In genomic region chr12:8771844-8772380, GRCm38 (mm10) we compare ENCODE assay signal across 8 mouse cellular contexts. TPM values are rescaled to one million over a fixed set of nuclear protein-coding genes. Genes with fewer than 3 reads are reported as not detected.
DNase-seq lines count a peak whose midpoint lies in the region; ATAC-seq and TF ChIP-seq lines count a peak whose summit lies in the region.

No protein-coding gene starts in this region.

- H3K27ac ChIP-seq in layer of hippocampus, adult 2 months, result no peak overlapping the region
- peak overlapping the region; percentile 83 for H3K27ac ChIP-seq in forebrain, embryonic 11.5 days (ENCODE audit: low read depth, low read length)
- H3K27ac ChIP-seq in hindbrain, postnatal 0 days, result peak overlapping the region; percentile 65; the same call in 1 of the 2 replicates
- H3K27ac ChIP-seq in midbrain, embryonic 12.5 days (replicated peaks), result peak overlapping the region; percentile 82

- peak overlapping the region; percentile 56 for H3K4me3 ChIP-seq in layer of hippocampus, adult 2 months
- peak overlapping the region; percentile 81 for H3K4me3 ChIP-seq in forebrain, embryonic 11.5 days (ENCODE audit: low read depth, low read length)
- peak overlapping the region; percentile 52 for H3K4me3 ChIP-seq in hindbrain, postnatal 0 days (ENCODE audit: low read length)
- H3K4me3 ChIP-seq in midbrain, embryonic 12.5 days, result peak overlapping the region; percentile 67

- TF ChIP-seq CTCF in layer of hippocampus, adult 2 months (conservative IDR thresholded peaks at IDR 0.05), result no peak
- TF ChIP-seq CTCF in hindbrain, postnatal 0 days (IDR thresholded peaks at IDR 0.05; ENCODE audit: low read depth), result no peak

- under 1% methylated on average over 37 of the region's 37 CpGs for WGBS in forebrain, embryonic 11.5 days
- WGBS in hindbrain, postnatal 0 days, result under 1% methylated on average over 37 of the region's 37 CpGs
- 1% methylated on average over 37 of the region's 37 CpGs for WGBS in midbrain, embryonic 12.5 days

- H3K4me2 ChIP-seq in forebrain, embryonic 11.5 days (ENCODE audit: low read depth, low read length, severe bottlenecking), result peak overlapping the region; percentile 90
- H3K4me2 ChIP-seq in hindbrain, postnatal 0 days (ENCODE audit: low read depth, low read length), result peak overlapping the region; percentile 100
- peak overlapping the region; percentile 99 for H3K4me2 ChIP-seq in midbrain, embryonic 12.5 days (replicated peaks)

- H3K9ac ChIP-seq in forebrain, embryonic 11.5 days (ENCODE audit: low read length), result peak overlapping the region; percentile 96
- peak overlapping the region; percentile 59 for H3K9ac ChIP-seq in hindbrain, postnatal 0 days (replicated peaks; ENCODE audit: low read length)
- H3K9ac ChIP-seq in midbrain, embryonic 12.5 days (replicated peaks), result peak overlapping the region; percentile 90

- H3K27me3 ChIP-seq in forebrain, embryonic 11.5 days (ENCODE audit: control insufficient read depth, insufficient read depth, low read length), result no peaks in the 10 kb centered on the region
- no peaks in the 10 kb centered on the region for H3K27me3 ChIP-seq in hindbrain, postnatal 0 days (ENCODE audit: insufficient read depth, low read length)
- H3K27me3 ChIP-seq in midbrain, embryonic 12.5 days, result peaks cover 6% of the 10 kb centered on the region; the same call in 1 of the 2 replicates

- H3K36me3 ChIP-seq in forebrain, embryonic 11.5 days (ENCODE audit: control insufficient read depth, insufficient read depth, low read length), result no peaks in the 10 kb centered on the region
- H3K36me3 ChIP-seq in hindbrain, postnatal 0 days (ENCODE audit: insufficient read depth, low read length), result no peaks in the 10 kb centered on the region
- H3K36me3 ChIP-seq in midbrain, embryonic 12.5 days, result no peaks in the 10 kb centered on the region

- no peak for DNase-seq in layer of hippocampus, adult 2 months (ENCODE audit: low spot score in 2 of 2)
- DNase-seq in layer of hippocampus, postnatal 25 days (ENCODE audit: extremely low spot score in 1 of 2, low spot score in 1 of 2), result no peak
- peak; percentile 65 for DNase-seq in NIH3T3 (ENCODE audit: low read depth)
- peak; percentile 79 for DNase-seq in forebrain, embryonic 11.5 days (ENCODE audit: low spot score)
- DNase-seq in hindbrain, postnatal 0 days (ENCODE audit: low spot score), result no peak
- no peak for DNase-seq in left cerebral cortex, adult 9 months (ENCODE audit: low spot score in 2 of 2)
- no peak for DNase-seq in urinary bladder, postnatal 25 days (ENCODE audit: low spot score)

- no peaks in the 10 kb centered on the region for H3K9me3 ChIP-seq in forebrain, embryonic 11.5 days (ENCODE audit: control insufficient read depth, low read length)
- no peaks in the 10 kb centered on the region for H3K9me3 ChIP-seq in hindbrain, postnatal 0 days (ENCODE audit: low read length)
- H3K9me3 ChIP-seq in midbrain, embryonic 12.5 days, result no peaks in the 10 kb centered on the region

- ATAC-seq in forebrain, embryonic 11.5 days (replicated peaks; ENCODE audit: low FRiP score), result peak; percentile 29; the same call in 1 of the 2 replicates
- peak; percentile 30 for ATAC-seq in hindbrain, postnatal 0 days
- peak; percentile 20 for ATAC-seq in midbrain, embryonic 12.5 days (ENCODE audit: low FRiP score, low read depth)

- H3K4me1 ChIP-seq in forebrain, embryonic 11.5 days (replicated peaks; ENCODE audit: control insufficient read depth, insufficient read depth, low read length), result peaks cover 4% of the 10 kb centered on the region
- peaks cover 5% of the 10 kb centered on the region; the same call in 1 of the 2 replicates for H3K4me1 ChIP-seq in hindbrain, postnatal 0 days (ENCODE audit: insufficient read depth, low read length)
- H3K4me1 ChIP-seq in midbrain, embryonic 12.5 days, result peaks cover 19% of the 10 kb centered on the region

RNA-seq across cellular contexts. Expression of gene Sdc1, which starts 0.8 kb away (rescaled TPM):
- total RNA-seq in layer of hippocampus, adult 2 months (2021), result under 1 TPM; 0.69 to 0.93 TPM
- 1 to 10 TPM; 1.3 to 1.8 TPM for total RNA-seq in layer of hippocampus, postnatal 25 days (2021)
- polyA plus RNA-seq in forebrain, embryonic 11.5 days (2014; fragmentation: Nextera tagmentation; extraction: Ambion mirVana), result 86.8 and 90.0 TPM in 2 replicates
- total RNA-seq in hindbrain, postnatal 0 days (2014; rRNA removed), result 17.1 and 20.6 TPM in 2 replicates
- 12.5 and 14.0 TPM in 2 replicates for polyA plus RNA-seq in hindbrain, postnatal 0 days (2015; fragmentation: Nextera tagmentation; extraction: Ambion mirVana)
- polyA plus RNA-seq in midbrain, embryonic 12.5 days (2016; fragmentation: Nextera tagmentation; extraction: Ambion mirVana), result 68.4 and 79.3 TPM in 2 replicates

Comparison
In these comparisons a context has a peak if more than half of its experiments do, and no peak if none do; other contexts are left out.
1. DNase-seq: peak in NIH3T3 (single experiment) and forebrain, embryonic 11.5 days (single experiment); none in layer of hippocampus, adult 2 months (0 of 2), layer of hippocampus, postnatal 25 days (0 of 2), hindbrain, postnatal 0 days (single experiment), left cerebral cortex, adult 9 months (0 of 2) and urinary bladder, postnatal 25 days (single experiment).
2. Peak in every context shown above with its lines, with median percentiles within 50 percentile points of each other: H3K4me3 ChIP-seq, ATAC-seq, H3K4me2 ChIP-seq and H3K9ac ChIP-seq.